In the genomic region with DNA sequence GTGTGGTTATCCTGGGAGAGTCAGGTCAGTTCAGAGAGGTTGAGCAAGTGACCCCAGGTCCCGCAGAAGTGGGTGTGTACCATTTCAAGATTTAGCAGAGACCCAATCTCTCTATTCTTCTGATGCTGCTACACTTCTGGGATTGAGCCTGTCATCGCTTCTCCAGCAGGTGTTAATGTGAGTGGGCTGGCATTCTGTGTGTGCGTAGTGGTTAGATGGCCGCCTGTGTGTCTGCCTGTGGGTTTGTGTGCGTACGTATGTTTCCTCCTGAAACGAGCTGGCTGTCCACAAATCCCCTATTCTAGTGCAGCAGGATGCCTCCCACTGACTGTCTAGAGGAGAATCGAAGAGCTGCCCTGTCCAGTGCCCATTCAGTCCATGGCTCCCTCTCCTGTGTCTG, we compare ENCODE assay signal across 25 mouse cellular contexts. TPM values are rescaled to one million over a fixed set of nuclear protein-coding genes. Genes with fewer than 3 reads are reported as not detected.
DNase-seq lines count a peak whose midpoint lies in the region; ATAC-seq and TF ChIP-seq lines count a peak whose summit lies in the region.
"Had no signal": no experiment of that assay in that cellular context is flagged by ENCODE, and none has a peak within 500 bp of the region (broad histone marks: within the 10 kb centered on the region; RNA-seq: fewer than 3 reads in every experiment).

No protein-coding gene starts in this region.

- peaks cover 70% of the 10 kb centered on the region for H3K4me1 ChIP-seq in forebrain, embryonic 13.5 days
- H3K4me1 ChIP-seq in forebrain, postnatal 0 days (ENCODE audit: insufficient read depth): peaks cover 7% of the 10 kb centered on the region; the same call in 1 of the 2 replicates
- H3K4me1 ChIP-seq in hindbrain, embryonic 13.5 days (replicated peaks): peaks cover 60% of the 10 kb centered on the region
- H3K4me1 ChIP-seq in hindbrain, postnatal 0 days (ENCODE audit: insufficient read depth, low read length): peaks cover 18% of the 10 kb centered on the region
- peaks cover 54% of the 10 kb centered on the region for H3K4me1 ChIP-seq in midbrain, embryonic 10.5 days
- H3K4me1 ChIP-seq in midbrain, embryonic 16.5 days (ENCODE audit: control insufficient read depth, insufficient read depth, low read length): peaks cover 28% of the 10 kb centered on the region

- no peak overlapping the region for H3K4me3 ChIP-seq in forebrain, embryonic 13.5 days
- no peak overlapping the region for H3K4me3 ChIP-seq in forebrain, postnatal 0 days (ENCODE audit: low read depth, low read length)
- no peak overlapping the region for H3K4me3 ChIP-seq in hindbrain, embryonic 13.5 days
- H3K4me3 ChIP-seq in hindbrain, postnatal 0 days (ENCODE audit: low read length): no peak overlapping the region
- no peak overlapping the region for H3K4me3 ChIP-seq in midbrain, embryonic 10.5 days
- no peak overlapping the region for H3K4me3 ChIP-seq in midbrain, embryonic 16.5 days (ENCODE audit: low read depth, low read length)
- H3K4me3 ChIP-seq: embryonic facial prominence, embryonic 10.5 days; heart, adult 2 months; heart, embryonic 15.5 days had no signal

- H3K9me3 ChIP-seq in forebrain, embryonic 13.5 days (replicated peaks): no peaks in the 10 kb centered on the region
- no peaks in the 10 kb centered on the region for H3K9me3 ChIP-seq in forebrain, postnatal 0 days (ENCODE audit: low read length)
- no peaks in the 10 kb centered on the region for H3K9me3 ChIP-seq in hindbrain, embryonic 13.5 days
- H3K9me3 ChIP-seq in hindbrain, postnatal 0 days (ENCODE audit: low read length): no peaks in the 10 kb centered on the region
- H3K9me3 ChIP-seq in midbrain, embryonic 10.5 days (replicated peaks): no peaks in the 10 kb centered on the region
- H3K9me3 ChIP-seq in midbrain, embryonic 16.5 days (replicated peaks; ENCODE audit: control insufficient read depth, low read length, poor library complexity, severe bottlenecking): no peaks in the 10 kb centered on the region
- H3K9me3 ChIP-seq: embryonic facial prominence, embryonic 10.5 days; heart, embryonic 15.5 days had no signal

- no peak for ATAC-seq in forebrain, embryonic 13.5 days
- ATAC-seq in forebrain, postnatal 0 days: no peak
- ATAC-seq in hindbrain, embryonic 13.5 days (ENCODE audit: low FRiP score): no peak
- no peak for ATAC-seq in hindbrain, postnatal 0 days
- no peak for ATAC-seq in midbrain, embryonic 16.5 days
- ATAC-seq: activated CD4-positive, CD25-positive, alpha-beta regulatory T cell, adult 4 months; Patski had no signal

- TF ChIP-seq CTCF in forebrain, postnatal 0 days (IDR thresholded peaks at IDR 0.05; ENCODE audit: low read depth): no peak
- TF ChIP-seq CTCF in hindbrain, postnatal 0 days (IDR thresholded peaks at IDR 0.05; ENCODE audit: low read depth): no peak

- peak overlapping the region; percentile 20; the same call in 1 of the 2 replicates for H3K4me2 ChIP-seq in forebrain, embryonic 13.5 days
- no peak overlapping the region; the same call in 1 of the 2 replicates for H3K4me2 ChIP-seq in forebrain, postnatal 0 days (ENCODE audit: low read depth)
- no peak overlapping the region for H3K4me2 ChIP-seq in hindbrain, embryonic 13.5 days
- no peak overlapping the region for H3K4me2 ChIP-seq in hindbrain, postnatal 0 days (ENCODE audit: low read depth, low read length)
- H3K4me2 ChIP-seq in midbrain, embryonic 16.5 days (ENCODE audit: low read length): no peak overlapping the region
- H3K4me2 ChIP-seq: heart, embryonic 11.5 days; heart, embryonic 15.5 days had no signal

- H3K36me3 ChIP-seq in forebrain, embryonic 13.5 days (ENCODE audit: poor library complexity, severe bottlenecking): no peaks in the 10 kb centered on the region
- H3K36me3 ChIP-seq in forebrain, postnatal 0 days (ENCODE audit: insufficient read depth): no peaks in the 10 kb centered on the region
- no peaks in the 10 kb centered on the region for H3K36me3 ChIP-seq in hindbrain, embryonic 13.5 days
- no peaks in the 10 kb centered on the region for H3K36me3 ChIP-seq in hindbrain, postnatal 0 days (ENCODE audit: insufficient read depth, low read length)
- H3K36me3 ChIP-seq in midbrain, embryonic 10.5 days: no peaks in the 10 kb centered on the region
- no peaks in the 10 kb centered on the region for H3K36me3 ChIP-seq in midbrain, embryonic 16.5 days (ENCODE audit: control insufficient read depth, insufficient read depth, low read length)
- H3K36me3 ChIP-seq: embryonic facial prominence, embryonic 10.5 days; heart, embryonic 15.5 days had no signal

- no peak for DNase-seq in forebrain, postnatal 0 days
- DNase-seq in hindbrain, postnatal 0 days (ENCODE audit: low spot score): no peak
- DNase-seq in midbrain, embryonic 10.5 days (ENCODE audit: low spot score): no peak
- no peak for DNase-seq in testis, postnatal 14 days (ENCODE audit: low spot score)
- DNase-seq: cerebellum, adult 2 months; gastrocnemius, postnatal 14 days; heart, adult 2 months; heart, postnatal 14 days; kidney, adult 18-20 months had no signal

- H3K27me3 ChIP-seq in forebrain, embryonic 13.5 days: peaks cover 54% of the 10 kb centered on the region
- no peaks in the 10 kb centered on the region; the same call in 1 of the 2 replicates for H3K27me3 ChIP-seq in forebrain, postnatal 0 days (ENCODE audit: insufficient read depth, low read length)
- H3K27me3 ChIP-seq in hindbrain, embryonic 13.5 days: peaks cover 73% of the 10 kb centered on the region
- H3K27me3 ChIP-seq in hindbrain, postnatal 0 days (ENCODE audit: insufficient read depth, low read length): peaks cover 15% of the 10 kb centered on the region
- H3K27me3 ChIP-seq in midbrain, embryonic 10.5 days (ENCODE audit: low read depth, poor library complexity, severe bottlenecking): peaks cover 87% of the 10 kb centered on the region
- H3K27me3 ChIP-seq in midbrain, embryonic 16.5 days (ENCODE audit: control insufficient read depth, insufficient read depth, low read depth, low read length): peaks cover 3% of the 10 kb centered on the region

- no peak overlapping the region for H3K27ac ChIP-seq in forebrain, embryonic 13.5 days
- H3K27ac ChIP-seq in forebrain, postnatal 0 days (ENCODE audit: low read depth, low read length): no peak overlapping the region
- H3K27ac ChIP-seq in hindbrain, embryonic 13.5 days: no peak overlapping the region
- H3K27ac ChIP-seq in hindbrain, postnatal 0 days: no peak overlapping the region
- peak overlapping the region; percentile 66; the same call in 1 of the 2 replicates for H3K27ac ChIP-seq in midbrain, embryonic 10.5 days (replicated peaks)
- H3K27ac ChIP-seq in midbrain, embryonic 16.5 days (ENCODE audit: low read length): no peak overlapping the region
- H3K27ac ChIP-seq: embryonic facial prominence, embryonic 10.5 days; heart, adult 2 months; heart, embryonic 15.5 days had no signal

- peak overlapping the region; percentile 34; the same call in 1 of the 2 replicates for H3K9ac ChIP-seq in forebrain, embryonic 13.5 days
- H3K9ac ChIP-seq in forebrain, postnatal 0 days: no peak overlapping the region
- H3K9ac ChIP-seq in hindbrain, embryonic 13.5 days: peak overlapping the region; percentile 43; the same call in 1 of the 2 replicates
- H3K9ac ChIP-seq in hindbrain, postnatal 0 days (replicated peaks; ENCODE audit: low read length): no peak overlapping the region
- H3K9ac ChIP-seq in midbrain, embryonic 16.5 days (ENCODE audit: low read depth, low read length): no peak overlapping the region
- H3K9ac ChIP-seq: heart, embryonic 15.5 days had no signal

- WGBS in forebrain, embryonic 13.5 days: 40% methylated on average over 8 of the region's 8 CpGs
- 47% methylated on average over 8 of the region's 8 CpGs for WGBS in forebrain, postnatal 0 days
- WGBS in hindbrain, embryonic 13.5 days: 62% methylated on average over 8 of the region's 8 CpGs
- WGBS in hindbrain, postnatal 0 days: 67% methylated on average over 8 of the region's 8 CpGs
- WGBS in midbrain, embryonic 10.5 days: 72% methylated on average over 8 of the region's 8 CpGs
- 57% methylated on average over 8 of the region's 8 CpGs for WGBS in midbrain, embryonic 16.5 days

RNA-seq across cellular contexts. Expression of a gene that starts 12.5 kb away (rescaled TPM):
- not detected in 2 replicates for polyA plus RNA-seq in forebrain, embryonic 13.5 days (2015; fragmentation: Nextera tagmentation; extraction: Ambion mirVana)
- total RNA-seq in forebrain, postnatal 0 days (2014; rRNA removed): not detected in 2 replicates
- polyA plus RNA-seq in forebrain, postnatal 0 days (2015; fragmentation: Nextera tagmentation; extraction: Ambion mirVana): not detected in 2 replicates
- not detected in 2 replicates for polyA plus RNA-seq in hindbrain, embryonic 13.5 days (2015; fragmentation: Nextera tagmentation; extraction: Ambion mirVana)
- total RNA-seq in hindbrain, postnatal 0 days (2014; rRNA removed): not detected in 2 replicates
- not detected in 2 replicates for polyA plus RNA-seq in hindbrain, postnatal 0 days (2015; fragmentation: Nextera tagmentation; extraction: Ambion mirVana)
- not detected in 2 replicates for polyA plus RNA-seq in midbrain, embryonic 10.5 days (2016; fragmentation: Nextera tagmentation; extraction: Ambion mirVana)
- not detected in 2 replicates for polyA plus RNA-seq in midbrain, embryonic 16.5 days (2015; fragmentation: Nextera tagmentation; extraction: Ambion mirVana)
- total RNA-seq: adrenal gland, adult 18-20 months; adrenal gland, postnatal 14 days; CH12.LX; gastrocnemius, adult 18-20 months; gastrocnemius, postnatal 14 days; heart, adult 2 months; heart, postnatal 14 days; hematopoietic stem cell, adult 5-6 weeks had no signal
- polyA plus RNA-seq: activated CD4-positive, CD25-positive, alpha-beta regulatory T cell, adult 4 months; cerebellum, adult 2 months; embryonic facial prominence, embryonic 10.5 days; embryonic facial prominence, embryonic 14.5 days; gonadal fat pad, adult 2 months; heart, adult 2 months; heart, embryonic 11.5 days; heart, embryonic 15.5 days; intestine, embryonic 14.5 days; Patski had no signal

RNA-seq across cellular contexts. Expression of a gene that starts 22.6 kb away (rescaled TPM):
- 5.4 and 6.6 TPM in 2 replicates for polyA plus RNA-seq in forebrain, embryonic 13.5 days (2015; fragmentation: Nextera tagmentation; extraction: Ambion mirVana)
- 5.0 TPM in 2 replicates for total RNA-seq in forebrain, postnatal 0 days (2014; rRNA removed)
- polyA plus RNA-seq in forebrain, postnatal 0 days (2015; fragmentation: Nextera tagmentation; extraction: Ambion mirVana): 4.7 and 7.0 TPM in 2 replicates
- polyA plus RNA-seq in hindbrain, embryonic 13.5 days (2015; fragmentation: Nextera tagmentation; extraction: Ambion mirVana): 8.1 and 8.6 TPM in 2 replicates
- total RNA-seq in hindbrain, postnatal 0 days (2014; rRNA removed): 3.8 and 7.3 TPM in 2 replicates
- 4.8 and 5.4 TPM in 2 replicates for polyA plus RNA-seq in hindbrain, postnatal 0 days (2015; fragmentation: Nextera tagmentation; extraction: Ambion mirVana)
- polyA plus RNA-seq in midbrain, embryonic 10.5 days (2016; fragmentation: Nextera tagmentation; extraction: Ambion mirVana): 6.4 and 8.1 TPM in 2 replicates
- polyA plus RNA-seq in midbrain, embryonic 16.5 days (2015; fragmentation: Nextera tagmentation; extraction: Ambion mirVana): 6.0 TPM in 2 replicates

RNA-seq across cellular contexts. Expression of a gene that starts 43.4 kb away (rescaled TPM):
- 131 and 134 TPM in 2 replicates for polyA plus RNA-seq in forebrain, embryonic 13.5 days (2015; fragmentation: Nextera tagmentation; extraction: Ambion mirVana)
- 81.8 and 96.3 TPM in 2 replicates for total RNA-seq in forebrain, postnatal 0 days (2014; rRNA removed)
- 49.2 and 64.4 TPM in 2 replicates for polyA plus RNA-seq in forebrain, postnatal 0 days (2015; fragmentation: Nextera tagmentation; extraction: Ambion mirVana)
- 119 and 128 TPM in 2 replicates for polyA plus RNA-seq in hindbrain, embryonic 13.5 days (2015; fragmentation: Nextera tagmentation; extraction: Ambion mirVana)
- total RNA-seq in hindbrain, postnatal 0 days (2014; rRNA removed): 60.8 and 101 TPM in 2 replicates
- polyA plus RNA-seq in hindbrain, postnatal 0 days (2015; fragmentation: Nextera tagmentation; extraction: Ambion mirVana): 55.5 and 56.3 TPM in 2 replicates
- polyA plus RNA-seq in midbrain, embryonic 10.5 days (2016; fragmentation: Nextera tagmentation; extraction: Ambion mirVana): 95.1 and 109 TPM in 2 replicates
- 105 and 129 TPM in 2 replicates for polyA plus RNA-seq in midbrain, embryonic 16.5 days (2015; fragmentation: Nextera tagmentation; extraction: Ambion mirVana)

Comparison
In these comparisons a context has a peak if more than half of its experiments do, and no peak if none do; other contexts are left out.
1. H3K9ac ChIP-seq: peak in forebrain, embryonic 13.5 days (single experiment) and hindbrain, embryonic 13.5 days (single experiment); none in forebrain, postnatal 0 days (single experiment), hindbrain, postnatal 0 days (single experiment) and midbrain, embryonic 16.5 days (single experiment).